Mouse (Mus musculus) bone marrow macrophage, adult 2 months (primary cell): ENCODE measurements around the gene Mid1. TPM values are rescaled to one million over a fixed set of nuclear protein-coding genes. Genes with fewer than 3 reads are reported as not detected.
"Not testable (repeated sequence)": the region's sequence is repeated elsewhere in the genome, so short reads cannot be mapped to it uniquely, and the experiment has no call there.

Source experiments
- H3K27ac ChIP-seq: 2 replicates; pipeline ENCODE4 v1.5.1; 2012; ENCODE audit warnings: low read depth, low read length; ENCODE audit not compliant: insufficient read depth
- H3K4me1 ChIP-seq: 2 replicates; pipeline ENCODE4 v1.6.1; 2012; ENCODE audit warnings: low read length; ENCODE audit not compliant: control insufficient read depth, insufficient read depth
- H3K4me3 ChIP-seq: 2 replicates; pipeline ENCODE4 v1.5.1; 2012; ENCODE audit warnings: mild to moderate bottlenecking, low read length, moderate library complexity; ENCODE audit not compliant: insufficient read depth
- polyA plus RNA-seq: library from polyadenylated mRNA; stranded (reverse); fragments of >200 nt; gene quantifications from 2 replicates; pipeline ENCODE4 v1.2.4, GENCODE M21; 2012; ENCODE audit not compliant: missing spikeins, insufficient read depth, insufficient read length

The Mid1 gene
- polyA plus RNA-seq, 1 experiment, result 22.0 TPM

GRCm38 (mm10) chrX:169999912-170000641 is 315.1 kb downstream of the Mid1 start:
- not testable (repeated sequence) for H3K4me1 ChIP-seq, H3K4me3 ChIP-seq, H3K27ac ChIP-seq

- not testable (repeated sequence) for H3K4me1 ChIP-seq, H3K4me3 ChIP-seq
Measured at GRCm38 (mm10) chrX:170000642-170001387, 315.8 kb downstream of the Mid1 start.

GRCm38 (mm10) chrX:170001388-170001695 is 316.3 kb downstream of the Mid1 start:
- H3K4me1 ChIP-seq, H3K27ac ChIP-seq, H3K4me3 ChIP-seq: not testable (repeated sequence)

More at GRCm38 (mm10) chrX:170000642-170001387, 315.8 kb downstream of the Mid1 start:
- H3K27ac ChIP-seq, result not testable (repeated sequence)

DNA sequence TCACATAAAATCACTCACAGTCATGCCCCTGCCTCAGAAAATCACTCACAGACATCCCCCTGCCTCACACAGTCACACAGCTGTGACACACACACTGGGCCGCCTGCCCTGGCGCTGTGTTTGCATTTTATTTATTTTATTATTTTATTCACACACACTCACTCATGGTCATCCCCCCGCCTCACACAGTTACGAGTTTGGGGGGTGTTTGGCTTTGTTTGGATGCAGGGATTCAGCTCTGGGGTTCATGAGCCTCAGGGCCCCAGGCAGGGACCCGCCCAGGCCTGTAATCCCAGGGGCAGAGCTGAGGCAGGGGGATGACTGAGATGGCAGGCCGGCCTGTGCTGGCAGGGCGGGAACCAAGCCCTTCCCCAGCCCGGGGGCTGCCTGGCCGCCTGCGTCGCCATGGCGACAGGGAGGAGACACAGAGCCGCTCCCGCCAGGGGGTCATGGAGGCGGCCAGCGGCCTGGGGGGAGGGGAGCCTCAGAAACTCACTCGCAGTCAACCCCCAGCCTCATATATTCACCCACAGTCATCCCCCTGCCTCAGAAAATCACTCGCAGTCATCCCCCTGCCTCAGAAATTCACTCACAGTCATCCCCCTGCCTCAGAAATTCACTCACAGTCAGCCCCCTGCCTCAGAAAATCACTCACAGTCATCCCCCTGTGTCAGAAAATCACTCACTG is 317.7 kb downstream of the Mid1 start:
- H3K4me1 ChIP-seq, H3K4me3 ChIP-seq, H3K27ac ChIP-seq: not testable (repeated sequence)

DNA sequence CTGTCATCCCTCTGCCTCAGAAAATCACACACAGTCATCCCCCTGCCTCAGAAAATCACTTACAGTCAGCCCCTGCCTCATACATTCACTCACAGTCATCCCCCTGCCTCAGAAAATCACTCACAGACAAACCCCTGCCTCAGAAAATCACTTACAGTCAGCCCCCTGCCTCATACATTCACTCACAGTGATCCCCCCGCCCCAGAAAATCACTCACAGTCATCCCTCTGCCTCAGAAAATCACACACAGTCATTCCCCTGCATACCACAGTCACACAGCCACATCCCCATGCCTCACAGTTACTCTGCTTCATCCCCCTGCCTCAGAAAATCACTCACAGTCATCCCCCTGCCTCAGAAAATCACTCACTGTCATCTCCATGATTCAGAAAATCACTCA is 318.5 kb downstream of the Mid1 start:
- not testable (repeated sequence) for H3K4me1 ChIP-seq, H3K4me3 ChIP-seq, H3K27ac ChIP-seq

- H3K4me1 ChIP-seq, H3K4me3 ChIP-seq, H3K27ac ChIP-seq: not testable (repeated sequence)
Measured at GRCm38 (mm10) chrX:170004236-170004635, 319.2 kb downstream of the Mid1 start.

- not testable (repeated sequence) for H3K27ac ChIP-seq, H3K4me3 ChIP-seq, H3K4me1 ChIP-seq
Measured at GRCm38 (mm10) chrX:170004793-170005192, 319.8 kb downstream of the Mid1 start.

DNA sequence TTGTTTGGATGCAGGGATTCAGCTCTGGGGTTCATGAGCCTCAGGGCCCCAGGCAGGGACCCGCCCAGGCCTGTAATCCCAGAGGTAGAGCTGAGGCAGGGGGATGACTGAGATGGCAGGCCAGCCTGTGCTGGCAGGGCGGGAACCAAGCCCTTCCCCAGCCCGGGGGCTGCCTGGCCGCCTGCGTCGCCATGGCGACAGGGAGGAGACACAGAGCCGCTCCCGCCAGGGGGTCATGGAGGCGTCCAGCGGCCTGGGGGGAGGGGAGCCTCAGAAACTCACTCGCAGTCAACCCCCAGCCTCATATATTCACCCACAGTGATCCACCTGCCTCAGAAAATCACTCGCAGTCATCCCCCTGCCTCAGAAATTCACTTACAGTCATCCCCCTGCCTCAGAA is 320.2 kb downstream of the Mid1 start:
- H3K4me1 ChIP-seq, H3K27ac ChIP-seq, H3K4me3 ChIP-seq: not testable (repeated sequence)

GRCm38 (mm10) chrX:170005695-170006297 is 320.8 kb downstream of the Mid1 start:
- not testable (repeated sequence) for H3K27ac ChIP-seq, H3K4me3 ChIP-seq, H3K4me1 ChIP-seq

- H3K4me1 ChIP-seq, H3K4me3 ChIP-seq, H3K27ac ChIP-seq: not testable (repeated sequence)
Measured at GRCm38 (mm10) chrX:170006694-170007247, 321.8 kb downstream of the Mid1 start.

DNA sequence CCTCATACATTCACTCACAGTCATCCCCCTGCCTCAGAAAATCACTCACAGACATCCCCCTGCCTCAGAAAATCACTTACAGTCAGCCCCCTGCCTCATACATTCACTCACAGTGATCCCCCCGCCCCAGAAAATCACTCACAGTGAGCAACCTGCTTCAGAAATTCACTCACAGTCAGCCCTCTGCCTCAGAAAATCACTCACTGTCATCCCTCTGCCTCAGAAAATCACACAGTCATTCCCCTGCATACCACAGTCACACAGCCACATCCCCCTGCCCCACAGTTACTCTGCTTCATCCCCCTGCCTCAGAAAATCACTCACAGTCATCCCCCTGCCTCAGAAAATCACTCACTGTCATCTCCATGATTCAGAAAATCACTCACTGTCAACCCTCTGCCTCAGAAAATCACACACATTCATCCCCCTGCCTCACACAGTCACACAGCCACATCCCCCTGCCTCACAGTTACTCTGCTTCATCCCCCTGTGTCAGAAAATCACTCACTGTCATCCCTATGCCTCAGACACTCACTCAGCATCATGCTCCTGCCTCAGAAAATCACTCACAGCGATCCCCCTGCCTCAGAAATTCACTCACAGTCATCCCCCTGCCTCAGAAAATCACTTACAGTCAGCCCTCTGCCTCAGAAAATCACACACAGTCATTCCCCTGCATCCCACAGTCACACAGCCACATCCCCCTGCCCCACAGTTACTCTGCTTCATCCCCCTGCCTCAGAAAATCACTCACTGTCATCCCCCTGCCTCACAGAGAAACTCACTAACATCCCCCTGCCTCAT is 322.6 kb downstream of the Mid1 start:
- H3K4me3 ChIP-seq, H3K4me1 ChIP-seq, H3K27ac ChIP-seq: not testable (repeated sequence)

- H3K4me1 ChIP-seq, H3K27ac ChIP-seq, H3K4me3 ChIP-seq: not testable (repeated sequence)
Measured at GRCm38 (mm10) chrX:170008179-170008467, 323.1 kb downstream of the Mid1 start.

DNA sequence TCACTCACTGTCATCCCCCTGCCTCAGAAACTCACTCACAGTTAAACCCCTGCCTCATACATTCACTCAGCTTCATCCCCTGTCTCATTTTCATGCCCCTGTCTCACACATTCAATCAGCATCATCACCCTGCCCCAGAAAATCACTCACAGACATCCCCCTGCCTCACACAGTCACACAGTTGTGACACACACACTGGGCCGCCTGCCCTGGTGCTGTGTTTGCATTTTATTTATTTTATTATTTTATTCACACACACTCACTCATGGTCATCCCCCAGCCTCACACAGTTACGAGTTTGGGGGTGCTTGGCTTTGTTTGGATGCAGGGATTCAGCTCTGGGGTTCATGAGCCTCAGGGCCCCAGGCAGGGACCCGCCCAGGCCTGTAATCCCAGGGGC is 323.6 kb downstream of the Mid1 start:
- H3K27ac ChIP-seq, H3K4me1 ChIP-seq, H3K4me3 ChIP-seq: not testable (repeated sequence)

DNA sequence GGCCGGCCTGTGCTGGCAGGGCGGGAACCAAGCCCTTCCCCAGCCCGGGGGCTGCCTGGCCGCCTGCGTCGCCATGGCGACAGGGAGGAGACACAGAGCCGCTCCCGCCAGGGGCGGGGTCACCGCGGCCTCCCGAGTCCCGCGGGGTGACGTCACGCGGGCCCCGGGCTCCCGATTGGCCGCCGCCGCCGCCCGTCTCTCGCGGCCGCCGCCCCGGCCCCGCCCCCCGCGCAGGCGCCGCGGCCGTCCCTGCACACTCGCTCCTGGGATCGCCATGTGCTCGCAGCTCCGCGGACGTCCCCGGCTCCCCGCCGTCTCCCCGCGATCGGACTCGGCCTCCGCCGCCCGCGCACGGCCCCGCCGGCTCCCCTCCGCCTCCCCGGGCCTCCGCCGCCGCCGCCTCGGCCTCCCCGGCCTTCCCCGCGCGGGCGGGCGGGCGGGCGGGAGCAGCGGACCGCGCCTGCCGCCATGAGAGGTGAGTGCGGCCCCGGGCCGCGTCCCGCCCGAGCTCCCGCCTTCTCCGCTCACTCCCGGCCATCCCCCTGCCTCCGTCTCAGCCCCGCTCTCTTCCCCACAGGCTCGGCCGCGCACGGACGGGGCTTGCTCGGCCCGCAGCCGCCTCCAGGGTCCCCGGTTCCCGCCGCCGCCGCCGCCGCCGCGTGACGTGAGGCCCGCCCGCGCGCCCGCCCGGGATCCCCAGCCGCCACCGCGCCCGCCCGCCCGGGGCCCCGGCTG is 324.2 kb downstream of the Mid1 start, which contains the start of gene Gm21887:
TSS of gene Gm21887 (plus strand) at position 644 of the 735 bp plus-strand sequence.
- not testable (repeated sequence) for H3K4me1 ChIP-seq
- Histone ChIP-seq H3K27ac (peak within 1 kb of the TSS; percentile 79), H3K4me3 (peak within 1 kb of the TSS; percentile 84)
